Mouse (Mus musculus) right cerebral cortex, postnatal 36 days (tissue): ENCODE data around the gene Vsig10.
A peak's percentile ranks its signal among the peaks of the same experiment; 100 is the strongest.
"Not testable (repeated sequence)": the region's sequence is repeated elsewhere in the genome, so short reads cannot be mapped to it uniquely, and the experiment has no call there.

ENCODE experiments used
- DNase-seq, 2 experiments: peaks; one replicate each; pipeline ENCODE4 v3.0.0; 2022; ENCODE audit warnings: low spot score in 2 of 2, mixed read lengths in 1 of 2

Gene Vsig10

GRCm38 (mm10) chr5:117355648-117356303 is 36.9 kb downstream of the Vsig10 start:
- DNase-seq: no peak

GRCm38 (mm10) chr5:117356365-117357128 is 37.7 kb downstream of the Vsig10 start:
- no peak for DNase-seq

- peak; percentile 47 to 48 for DNase-seq
These were observed 38.2 kb downstream of the Vsig10 start, which contains the start of gene Wsb2 for GRCm38 (mm10) chr5:117357129-117357477. TSS of gene Wsb2 (plus strand) at chr5:117357304.

GRCm38 (mm10) chr5:117357478-117358247 is 38.8 kb downstream of the Vsig10 start:
- DNase-seq: no peak

GRCm38 (mm10) chr5:117358248-117358630 is 39.4 kb downstream of the Vsig10 start:
- DNase-seq: no peak

- DNase-seq: peak; percentile 74 to 75
These were observed 39.8 kb downstream of the Vsig10 start for GRCm38 (mm10) chr5:117358725-117359124.

- DNase-seq: no peak
These were observed 40.8 kb downstream of the Vsig10 start for GRCm38 (mm10) chr5:117359497-117360227.

GRCm38 (mm10) chr5:117360228-117360515 is 41.3 kb downstream of the Vsig10 start:
- DNase-seq: no peak

GRCm38 (mm10) chr5:117360631-117361541 is 42.0 kb downstream of the Vsig10 start:
- no peak for DNase-seq

GRCm38 (mm10) chr5:117361590-117361989 is 42.7 kb downstream of the Vsig10 start:
- DNase-seq: no peak

- no peak for DNase-seq
These were observed 44.3 kb downstream of the Vsig10 start for GRCm38 (mm10) chr5:117363066-117363782.

GRCm38 (mm10) chr5:117364821-117365220 is 45.9 kb downstream of the Vsig10 start:
- DNase-seq: no peak

- no peak for DNase-seq
These were observed 47.1 kb downstream of the Vsig10 start for GRCm38 (mm10) chr5:117365904-117366561.

GRCm38 (mm10) chr5:117367206-117367605 is 48.3 kb downstream of the Vsig10 start:
- no peak for DNase-seq

GRCm38 (mm10) chr5:117370592-117370991 is 51.7 kb downstream of the Vsig10 start:
- no peak for DNase-seq

- no peak for DNase-seq
These were observed 54.5 kb downstream of the Vsig10 start for GRCm38 (mm10) chr5:117373418-117373817.

GRCm38 (mm10) chr5:117374372-117375049 is 55.6 kb downstream of the Vsig10 start:
- peak; percentile 35 to 54 for DNase-seq

GRCm38 (mm10) chr5:117376331-117376761 is 57.5 kb downstream of the Vsig10 start:
- peak; percentile 59 to 69 for DNase-seq

GRCm38 (mm10) chr5:117377731-117378130 is 58.8 kb downstream of the Vsig10 start:
- DNase-seq: not testable (repeated sequence)
